Mouse (Mus musculus): Measurements from ENCODE around the gene Fli1.

Gene Fli1

GRCm38 (mm10) chr9:32409060-32409961 lies 133.3 kb downstream of the Fli1 start:
- DNase-seq (ENCODE audit: low spot score in 2 of 2), result no peak

GRCm38 (mm10) chr9:32408730-32409059 lies 134.0 kb downstream of the Fli1 start:
- no peak for DNase-seq (ENCODE audit: low spot score in 2 of 2)

GRCm38 (mm10) chr9:32405191-32405925 lies 137.3 kb downstream of the Fli1 start:
- DNase-seq (ENCODE audit: low spot score in 2 of 2), result peak; percentile 26 to 62

DNA sequence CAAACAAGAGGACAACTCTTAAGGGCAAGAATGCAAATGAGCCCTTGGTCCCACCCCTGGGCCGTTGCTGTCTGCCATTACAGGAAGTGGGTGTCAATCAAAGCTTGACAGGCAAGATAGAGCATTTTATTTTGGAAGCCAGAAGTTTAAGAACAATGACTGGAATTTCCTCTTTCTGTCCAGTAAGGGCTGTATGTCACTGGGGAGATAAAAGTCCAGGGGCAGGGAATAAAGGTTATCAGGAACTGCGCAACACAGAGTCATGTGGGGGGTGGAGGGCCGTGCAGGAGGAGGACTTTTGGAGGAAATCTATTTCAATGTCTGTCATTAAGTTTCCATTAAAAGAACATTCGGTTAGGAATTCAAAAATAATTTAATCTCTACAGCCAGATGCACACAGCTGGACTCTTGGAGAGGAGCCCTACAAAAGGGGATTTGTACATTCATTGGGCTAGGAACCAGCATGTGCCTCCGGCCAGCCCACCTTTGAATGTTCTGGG lies 141.9 kb downstream of the Fli1 start:
- DNase-seq (ENCODE audit: low spot score in 2 of 2), result no peak

DNA sequence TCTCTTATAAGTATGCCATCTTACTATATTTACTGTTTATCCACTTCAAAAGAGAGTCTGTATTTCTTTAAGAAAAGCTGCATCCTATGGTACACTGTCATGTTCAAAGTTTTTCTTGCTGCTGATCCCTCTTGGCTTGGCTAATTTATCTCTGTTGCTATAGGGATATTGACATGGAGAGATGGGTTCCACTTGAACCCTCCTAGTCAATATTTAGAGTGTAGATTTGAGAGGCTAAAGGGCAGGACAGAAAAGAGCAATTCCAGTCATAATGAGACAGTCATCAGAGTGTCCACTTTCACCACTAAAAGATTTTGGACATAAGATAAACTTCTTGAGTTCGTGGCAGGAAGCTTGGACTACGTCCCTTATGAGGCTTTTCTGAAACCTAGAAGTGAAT lies 142.4 kb downstream of the Fli1 start:
- DNase-seq (ENCODE audit: low spot score in 2 of 2), result no peak

DNA sequence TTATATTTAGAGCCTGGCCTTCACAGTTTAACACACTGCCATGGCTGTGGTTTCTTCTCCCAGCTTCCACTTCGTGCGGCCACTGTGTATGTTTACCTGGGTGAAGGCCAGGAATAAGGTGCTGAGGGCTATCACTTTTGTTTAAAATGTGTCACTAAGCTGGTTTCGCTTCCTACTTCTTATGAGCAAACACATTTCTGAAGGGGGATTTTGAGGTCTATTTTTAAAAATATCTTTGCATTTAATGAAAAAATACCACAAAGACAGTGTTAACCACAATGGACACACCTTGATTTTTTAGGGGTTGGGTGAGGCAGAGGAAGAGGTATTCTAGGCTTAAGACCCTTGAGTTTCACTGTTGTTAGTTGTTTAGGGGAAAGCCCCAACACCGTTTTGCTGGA lies 147.9 kb downstream of the Fli1 start:
- DNase-seq (ENCODE audit: low spot score in 2 of 2), result no peak

DNA sequence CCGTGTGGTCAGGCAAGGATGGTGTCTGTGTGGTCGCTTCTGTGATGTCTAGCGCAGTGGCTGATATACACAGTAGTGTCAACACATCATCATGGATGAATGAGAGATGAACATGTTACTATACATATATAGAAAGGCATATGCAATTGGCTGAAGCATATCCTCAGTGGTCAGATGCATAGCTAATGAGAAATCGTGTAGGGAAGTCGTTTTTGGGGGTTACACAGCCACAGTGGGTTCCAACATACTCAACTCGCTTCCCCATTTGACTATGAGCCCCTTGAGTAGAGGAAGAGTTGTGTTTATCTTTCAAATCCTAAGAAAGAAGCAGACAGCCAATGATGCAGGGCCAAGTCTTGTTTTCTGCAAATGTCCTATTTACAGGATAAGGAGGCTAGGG lies 149.9 kb downstream of the Fli1 start:
- no peak for DNase-seq (ENCODE audit: low spot score in 2 of 2)

GRCm38 (mm10) chr9:32391701-32392100 lies 151.0 kb downstream of the Fli1 start:
- no peak for DNase-seq (ENCODE audit: low spot score in 2 of 2)

GRCm38 (mm10) chr9:32391092-32391491 lies 151.6 kb downstream of the Fli1 start:
- peak in 1 of 2 experiments; percentile 72 for DNase-seq (ENCODE audit: low spot score in 2 of 2)

DNA sequence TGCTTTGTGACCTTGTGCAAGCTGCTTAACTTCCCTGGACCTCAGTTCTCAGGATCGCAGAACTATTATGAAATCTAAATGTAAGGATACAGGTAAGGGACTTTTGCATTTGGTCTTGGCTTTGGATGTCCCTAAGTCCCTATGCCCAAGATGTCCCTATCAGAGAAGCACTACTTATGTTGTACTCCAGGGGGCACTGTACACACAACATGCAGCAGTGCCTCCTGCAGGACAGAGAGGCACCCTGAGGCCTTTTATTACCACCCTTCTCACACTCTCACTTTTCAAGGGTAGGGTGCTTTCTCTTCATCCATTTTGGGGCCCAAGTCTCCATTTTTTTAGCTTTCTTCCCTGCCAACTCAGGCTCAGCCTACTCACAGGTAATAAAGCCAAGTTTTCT lies 154.5 kb downstream of the Fli1 start:
- peak in 1 of 2 experiments; percentile 41 for DNase-seq (ENCODE audit: low spot score in 2 of 2)

- no peak for DNase-seq (ENCODE audit: low spot score in 2 of 2)
Observed at GRCm38 (mm10) chr9:32384906-32385305, 157.8 kb downstream of the Fli1 start.

- DNase-seq (ENCODE audit: low spot score in 2 of 2), result no peak
Observed at GRCm38 (mm10) chr9:32376863-32377590, 165.6 kb downstream of the Fli1 start.

DNA sequence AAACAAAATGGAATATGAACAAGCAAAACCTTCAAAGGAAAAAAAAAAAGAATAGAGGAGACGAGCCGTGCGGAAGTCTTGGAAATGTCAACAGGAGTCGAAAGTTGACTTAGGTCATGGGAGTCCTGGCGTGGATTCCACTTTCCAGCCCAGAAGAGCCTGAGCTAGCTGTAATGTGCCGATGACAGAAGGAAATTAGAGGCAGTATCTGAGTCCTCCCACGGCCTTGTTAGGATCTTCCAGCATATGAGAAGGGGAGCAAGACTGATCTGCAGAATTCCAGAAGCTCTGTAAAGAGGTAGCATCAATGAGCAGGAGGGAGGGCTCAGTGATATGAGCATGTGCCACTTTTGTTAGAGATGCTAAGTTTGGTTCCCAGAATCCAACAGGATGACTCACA lies 166.6 kb downstream of the Fli1 start:
- no peak for DNase-seq (ENCODE audit: low spot score in 2 of 2)

DNA sequence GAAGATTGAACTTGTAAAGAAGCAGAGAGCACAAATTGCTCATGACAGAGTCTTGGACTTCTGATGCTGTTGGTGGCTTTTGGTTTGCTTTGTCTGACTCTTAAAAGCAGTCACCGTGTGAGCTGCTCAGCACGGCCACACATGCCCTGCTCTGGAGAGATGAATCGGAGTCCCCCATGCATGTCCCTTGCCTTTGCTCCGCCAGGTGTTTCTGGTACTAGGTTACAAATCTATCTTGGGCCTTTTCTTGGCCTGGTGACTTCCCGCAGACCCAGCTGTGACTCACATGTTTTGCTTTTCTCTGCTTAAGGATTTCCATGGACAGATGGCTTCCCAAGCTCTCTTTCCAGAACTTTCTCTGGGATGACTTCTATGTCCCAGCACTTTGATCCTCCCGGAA lies 169.0 kb downstream of the Fli1 start:
- DNase-seq (ENCODE audit: low spot score in 2 of 2), result no peak

All from spleen, postnatal 10 days (tissue).